Mouse (Mus musculus): ENCODE data around the gene Lrwd1. TPM values are rescaled to one million over a fixed set of nuclear protein-coding genes. Genes with fewer than 3 reads are reported as not detected.

The Lrwd1 gene
- polyA plus RNA-seq, 1 experiment from 2014 or later = 44.9 TPM

GRCm38 (mm10) chr5:136073526-136073925 lies 62.3 kb downstream of the Lrwd1 start:
- 49% methylated on average over 11 of the region's 11 CpGs for WGBS (ENCODE audit: insufficient replicate concordance)
- peaks cover 9% of the 10 kb centered on the region; the same call in 1 of the 2 replicates for H3K27me3 ChIP-seq
- no peak for ATAC-seq (ENCODE audit: low read depth)

GRCm38 (mm10) chr5:136073051-136073450 lies 62.8 kb downstream of the Lrwd1 start:
- Histone ChIP-seq H3K27me3 (peaks cover 9% of the 10 kb centered on the region; the same call in 1 of the 2 replicates), H3K4me3 (replicated peaks) (no peak overlapping the region), H3K4me2 (no peak overlapping the region), H3K9me3 (replicated peaks) (no peaks in the 10 kb centered on the region), H3K9ac (no peak overlapping the region), H3K27ac (no peak overlapping the region), H3K4me1 (replicated peaks) (0 out of 2 replicates have a peak, but pooled peaks cover 3% of the 10 kb centered on the region), H3K36me3 (no peaks in the 10 kb centered on the region)
- ATAC-seq (ENCODE audit: low read depth) (no peak), DNase-seq (no peak)
- WGBS (ENCODE audit: insufficient replicate concordance) = 54% methylated on average over 6 of the region's 6 CpGs

More at GRCm38 (mm10) chr5:136073526-136073925, 62.3 kb downstream of the Lrwd1 start:
- Histone ChIP-seq H3K9me3 (replicated peaks) (no peaks in the 10 kb centered on the region), H3K4me3 (replicated peaks) (no peak overlapping the region), H3K36me3 (no peaks in the 10 kb centered on the region), H3K4me2 (no peak overlapping the region), H3K4me1 (replicated peaks) (0 out of 2 replicates have a peak, but pooled peaks cover 3% of the 10 kb centered on the region), H3K9ac (no peak overlapping the region), H3K27ac (no peak overlapping the region)
- DNase-seq = no peak

Small RNAs within 50 kb of the gene (microRNA-seq; reads per million reads assigned to microRNA genes)
- gene Mir7035 = not detected

Other genes starting within 250 kb of the Lrwd1 start
- 6.4 and 7.3 TPM in 2 replicates for gene Hspb1, start 248.2 kb downstream of the Lrwd1 start, polyA plus RNA-seq (2015; fragmentation: Nextera tagmentation; extraction: Ambion mirVana)
- gene Ywhag, start 201.5 kb downstream of the Lrwd1 start, polyA plus RNA-seq (2015; fragmentation: Nextera tagmentation; extraction: Ambion mirVana) = 80.8 and 100 TPM in 2 replicates
- 1.8 TPM in 2 replicates for gene Ssc4d, start 161.5 kb downstream of the Lrwd1 start, polyA plus RNA-seq (2015; fragmentation: Nextera tagmentation; extraction: Ambion mirVana)
- not detected in 2 replicates for gene Zp3, start 156.0 kb downstream of the Lrwd1 start, polyA plus RNA-seq (2015; fragmentation: Nextera tagmentation; extraction: Ambion mirVana)
- 6.7 and 7.0 TPM in 2 replicates for gene Dtx2, start 141.3 kb downstream of the Lrwd1 start, polyA plus RNA-seq (2015; fragmentation: Nextera tagmentation; extraction: Ambion mirVana)
- 3.4 and 3.8 TPM in 2 replicates for gene Upk3b, start 97.6 kb downstream of the Lrwd1 start, polyA plus RNA-seq (2015; fragmentation: Nextera tagmentation; extraction: Ambion mirVana)
- 0.17 and 0.21 TPM in 2 replicates for gene Upk3bl, start 81.6 kb downstream of the Lrwd1 start, polyA plus RNA-seq (2015; fragmentation: Nextera tagmentation; extraction: Ambion mirVana)
- 1.0 and 1.4 TPM in 2 replicates for gene Rasa4, start 52.2 kb downstream of the Lrwd1 start, polyA plus RNA-seq (2015; fragmentation: Nextera tagmentation; extraction: Ambion mirVana)
- gene Polr2j, start 19.4 kb downstream of the Lrwd1 start, polyA plus RNA-seq (2015; fragmentation: Nextera tagmentation; extraction: Ambion mirVana) = 171 and 189 TPM in 2 replicates
- 15.2 and 15.5 TPM in 2 replicates for gene Alkbh4, start 72 bp upstream of the Lrwd1 start, polyA plus RNA-seq (2015; fragmentation: Nextera tagmentation; extraction: Ambion mirVana)
- 3.8 and 3.9 TPM in 2 replicates for gene Orai2, start 34.6 kb upstream of the Lrwd1 start, polyA plus RNA-seq (2015; fragmentation: Nextera tagmentation; extraction: Ambion mirVana)
- 34.5 and 42.8 TPM in 2 replicates for gene Prkrip1, start 62.9 kb upstream of the Lrwd1 start, polyA plus RNA-seq (2015; fragmentation: Nextera tagmentation; extraction: Ambion mirVana)
- 1.4 and 1.7 TPM in 2 replicates for gene Sh2b2, start 110.5 kb upstream of the Lrwd1 start, polyA plus RNA-seq (2015; fragmentation: Nextera tagmentation; extraction: Ambion mirVana)

Data from liver, embryonic 13.5 days (tissue).